Mouse (Mus musculus) cortical plate, adult 2 months (tissue): ENCODE measurements around the gene Ankrd7.

ENCODE experiments used
- CTCF ChIP-seq: fragments of 200-500 bp; IDR thresholded peaks from 2 replicates; pipeline ENCODE4 v1.5.1; 2011; ENCODE audit warnings: mild to moderate bottlenecking, control low read depth, low read length; ENCODE audit not compliant: insufficient read depth; ENCODE audit errors: extremely low read depth
- POLR2A ChIP-seq: fragments of 200-500 bp; IDR thresholded peaks from 2 replicates; pipeline ENCODE4 v1.6.1; 2011; ENCODE audit warnings: mild to moderate bottlenecking, low read length, control low read depth; ENCODE audit not compliant: insufficient read depth; ENCODE audit errors: extremely low read depth

- no peak for TF ChIP-seq POLR2A
- no peak for TF ChIP-seq CTCF
These were observed 43.3 kb upstream of the Ankrd7 start for GRCm38 (mm10) chr6:18822812-18823211.
